Mouse (Mus musculus) embryonic facial prominence, embryonic 13.5 days (tissue): ENCODE measurements around the gene Marc2. TPM values are rescaled to one million over a fixed set of nuclear protein-coding genes. Genes with fewer than 3 reads are reported as not detected.
A peak's percentile ranks its signal among the peaks of the same experiment; 100 is the strongest.

ENCODE experiments used
- ATAC-seq: fragments of 200-750 bp; cut with Nextera tagmentation; 2 replicates; pipeline ENCODE4 v1.8.0; 2017; ENCODE audit warnings: low read depth; ENCODE audit not compliant: insufficient number of reproducible peaks, insufficient read depth, low FRiP score, low TSS enrichment
- H3K27ac ChIP-seq: fragments of 300-500 bp; sonication (generic); 2 replicates; pipeline ENCODE4 v1.5.1; 2015; ENCODE audit warnings: moderate library complexity, mild to moderate bottlenecking, inconsistent platforms
- H3K27me3 ChIP-seq: fragments of 300-500 bp; sonication (generic); 2 replicates; pipeline ENCODE4 v1.6.1; 2015; ENCODE audit warnings: mild to moderate bottlenecking, inconsistent platforms
- H3K36me3 ChIP-seq: fragments of 300-500 bp; sonication (generic); 2 replicates; pipeline ENCODE4 v1.6.1; 2015; ENCODE audit warnings: mild to moderate bottlenecking, inconsistent platforms
- H3K4me1 ChIP-seq: fragments of 300-500 bp; sonication (generic); 2 replicates; pipeline ENCODE4 v1.6.1; 2015; ENCODE audit warnings: inconsistent platforms
- H3K4me2 ChIP-seq: fragments of 300-500 bp; sonication (generic); 2 replicates; pipeline ENCODE4 v1.6.1; 2015; ENCODE audit warnings: moderate library complexity, mild to moderate bottlenecking, inconsistent platforms
- H3K4me3 ChIP-seq: fragments of 300-500 bp; sonication (generic); 2 replicates; pipeline ENCODE4 v1.5.1; 2015; ENCODE audit warnings: mild to moderate bottlenecking, inconsistent platforms
- H3K9ac ChIP-seq: fragments of 300-500 bp; sonication (generic); 2 replicates; pipeline ENCODE4 v1.6.1; 2015; ENCODE audit warnings: mild to moderate bottlenecking, inconsistent platforms
- H3K9me3 ChIP-seq: fragments of 300-500 bp; sonication (generic); 2 replicates; pipeline ENCODE4 v1.6.1; 2016; ENCODE audit warnings: inconsistent platforms
- WGBS: fragments of 180-500 bp; shearing (Covaris S2); methylation state at CpG from one replicate; pipeline ENCODE4 v1.1.7; 2015; ENCODE audit warnings: mixed read lengths; 5-methylcytosine and 5-hydroxymethylcytosine counted together
- polyA plus RNA-seq: library from polyadenylated mRNA; unstranded; fragments of >200 nt; fragmentation: Nextera tagmentation; extraction: Ambion mirVana; gene quantifications from 2 replicates; pipeline ENCODE4 v1.2.1, GENCODE M21; 2015

The Marc2 gene
- polyA plus RNA-seq, 1 experiment from 2014 or later: 164 TPM

DNA sequence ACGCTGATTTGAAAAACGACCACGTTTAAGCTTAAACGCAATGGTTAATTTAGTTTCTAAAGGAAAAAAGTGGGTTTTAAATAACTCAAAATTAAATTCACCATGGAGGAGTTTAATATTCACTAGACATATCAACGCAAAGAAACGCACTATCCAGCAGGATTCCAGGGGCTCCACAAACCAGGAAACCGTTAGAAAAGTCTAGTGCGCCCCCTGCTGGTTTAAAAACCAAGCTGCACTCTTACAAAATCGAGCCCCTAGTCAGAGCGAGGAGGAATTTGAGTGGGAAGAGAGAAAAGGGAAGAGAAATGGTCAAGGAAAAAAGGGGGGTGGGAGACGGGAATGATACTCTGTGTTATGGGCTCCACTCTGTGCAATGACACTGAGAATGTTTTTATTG lies 21.2 kb downstream of the Marc2 start:
- 23% methylated on average over 11 of the region's 11 CpGs for WGBS
- no peak for ATAC-seq
- Histone ChIP-seq H3K9ac (no peak overlapping the region), H3K4me2 (peak overlapping the region; percentile 16; the same call in 1 of the 2 replicates), H3K27me3 (no peaks in the 10 kb centered on the region), H3K4me3 (no peak overlapping the region), H3K36me3 (peaks cover 27% of the 10 kb centered on the region), H3K27ac (no peak overlapping the region), H3K4me1 (peaks cover 20% of the 10 kb centered on the region), H3K9me3 (no peaks in the 10 kb centered on the region)

DNA sequence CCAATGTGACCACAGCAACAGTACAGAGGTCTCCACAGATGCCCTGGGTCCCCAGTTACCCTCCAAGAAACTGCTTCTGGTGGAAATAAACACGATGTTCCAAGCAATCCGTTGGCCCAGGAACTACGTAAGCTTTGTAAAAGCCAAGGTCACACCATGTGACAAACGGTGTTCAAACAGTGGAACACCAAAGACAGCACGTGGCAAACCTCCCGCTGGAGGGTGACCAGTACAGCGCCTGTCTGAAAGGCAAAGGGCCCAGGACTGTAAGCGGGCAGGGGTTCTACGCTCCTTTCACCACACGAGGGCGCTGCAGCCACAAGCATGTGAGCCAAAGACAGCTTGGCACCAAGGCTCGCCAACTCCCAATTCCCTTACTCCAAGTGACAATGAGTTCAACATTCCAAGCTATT lies 21.8 kb downstream of the Marc2 start:
- Histone ChIP-seq H3K9ac (0 out of 2 replicates have a peak overlapping the region, but pooled peaks have one; percentile 16), H3K4me2 (peak overlapping the region; percentile 16; the same call in 1 of the 2 replicates), H3K4me1 (peaks cover 20% of the 10 kb centered on the region), H3K27ac (no peak overlapping the region), H3K27me3 (no peaks in the 10 kb centered on the region), H3K4me3 (no peak overlapping the region), H3K36me3 (peaks cover 25% of the 10 kb centered on the region), H3K9me3 (no peaks in the 10 kb centered on the region)
- ATAC-seq: peak; percentile 57; the same call in 1 of the 2 replicates
- WGBS: 5% methylated on average over 12 of the region's 12 CpGs

DNA sequence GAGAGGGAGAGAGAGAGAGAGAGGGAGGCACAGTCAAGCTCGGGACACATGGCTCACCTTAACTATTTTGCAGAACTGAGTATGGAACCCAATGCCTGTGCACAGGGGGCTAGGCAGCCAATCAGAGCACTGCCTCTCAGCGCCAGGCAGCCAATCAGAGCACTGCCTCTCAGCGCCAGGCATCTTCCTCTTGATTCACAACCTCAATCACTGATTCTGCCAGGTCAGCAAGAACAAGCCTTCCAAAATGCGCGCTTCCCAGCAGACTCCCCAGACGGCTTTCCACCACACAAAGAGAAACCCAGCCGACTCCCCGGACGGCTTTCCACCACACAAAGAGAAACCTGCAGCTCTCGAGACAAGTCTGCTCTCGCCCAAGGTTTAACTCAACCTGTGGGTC lies 23.6 kb downstream of the Marc2 start:
- 0 out of 2 replicates have a peak overlapping the region, but pooled peaks have one; percentile 44 for H3K9ac ChIP-seq
- H3K9me3 ChIP-seq: no peaks in the 10 kb centered on the region
- no peak overlapping the region for H3K4me3 ChIP-seq
- H3K27ac ChIP-seq: 0 out of 2 replicates have a peak overlapping the region, but pooled peaks have one; percentile 7
- peak; percentile 56; the same call in 1 of the 2 replicates for ATAC-seq
- WGBS: 8% methylated on average over 11 of the region's 11 CpGs
- H3K4me1 ChIP-seq: peaks cover 20% of the 10 kb centered on the region
- H3K4me2 ChIP-seq: peak overlapping the region; percentile 47
- peaks cover 32% of the 10 kb centered on the region for H3K36me3 ChIP-seq
- H3K27me3 ChIP-seq: no peaks in the 10 kb centered on the region

DNA sequence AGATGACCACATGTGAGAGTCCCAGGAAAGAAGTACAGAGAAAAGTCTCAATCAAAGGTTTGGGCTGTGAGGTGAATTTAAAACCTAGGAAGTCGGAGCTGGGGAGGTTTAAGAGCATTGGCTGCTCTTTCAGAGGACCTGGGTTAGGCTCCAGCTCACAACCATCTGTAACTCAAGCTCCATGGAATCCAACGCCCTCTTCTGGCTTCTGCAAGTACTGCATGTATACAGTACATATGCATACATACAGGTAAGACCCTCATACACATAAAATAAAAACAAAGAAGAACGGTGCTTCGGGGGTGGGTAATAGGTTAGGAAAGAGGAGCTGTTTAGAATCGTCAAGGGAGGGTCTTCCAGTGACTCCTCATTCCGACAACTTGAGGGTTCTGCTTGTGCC lies 28.5 kb downstream of the Marc2 start:
- ATAC-seq: no peak
- no peak overlapping the region for H3K4me3 ChIP-seq
- no peak overlapping the region for H3K9ac ChIP-seq
- H3K27me3 ChIP-seq: no peaks in the 10 kb centered on the region
- H3K27ac ChIP-seq: no peak overlapping the region
- no peaks in the 10 kb centered on the region for H3K9me3 ChIP-seq
- WGBS: 86% methylated on average over 6 of the region's 6 CpGs
- peaks cover 5% of the 10 kb centered on the region for H3K4me1 ChIP-seq
- H3K36me3 ChIP-seq: peaks cover 58% of the 10 kb centered on the region
- H3K4me2 ChIP-seq: no peak overlapping the region

DNA sequence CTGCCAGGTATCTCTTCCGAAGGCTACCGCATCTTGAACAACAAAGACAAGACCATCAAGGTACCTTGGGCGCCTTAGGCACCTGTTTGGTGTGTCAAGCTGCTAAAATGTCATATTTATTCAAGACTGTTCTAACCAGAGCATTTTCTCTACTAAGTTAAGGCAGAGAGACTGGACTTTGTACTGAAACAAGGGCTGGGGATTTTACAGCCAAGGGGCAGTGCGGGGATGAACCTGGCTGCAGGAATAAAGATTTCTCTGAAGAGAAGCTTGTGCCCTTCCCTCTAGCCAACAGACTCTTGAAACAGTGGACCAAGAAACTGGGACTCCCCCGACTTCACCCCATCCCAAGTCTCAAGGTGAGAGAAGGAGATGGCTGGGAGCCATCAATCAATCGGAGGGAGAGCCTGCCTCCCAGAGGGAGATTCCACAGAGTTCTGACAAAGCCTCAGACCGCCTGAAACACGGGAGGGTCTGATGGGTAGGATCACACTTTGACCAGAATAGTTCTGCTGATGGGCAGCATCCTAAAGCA lies 34.5 kb downstream of the Marc2 start:
- Histone ChIP-seq H3K4me3 (no peak overlapping the region), H3K4me2 (no peak overlapping the region), H3K27me3 (peaks cover 37% of the 10 kb centered on the region), H3K27ac (no peak overlapping the region), H3K4me1 (peaks cover 8% of the 10 kb centered on the region), H3K36me3 (peaks cover 23% of the 10 kb centered on the region), H3K9me3 (no peaks in the 10 kb centered on the region), H3K9ac (no peak overlapping the region)
- WGBS: 73% methylated on average over 8 of the region's 8 CpGs
- ATAC-seq: no peak

DNA sequence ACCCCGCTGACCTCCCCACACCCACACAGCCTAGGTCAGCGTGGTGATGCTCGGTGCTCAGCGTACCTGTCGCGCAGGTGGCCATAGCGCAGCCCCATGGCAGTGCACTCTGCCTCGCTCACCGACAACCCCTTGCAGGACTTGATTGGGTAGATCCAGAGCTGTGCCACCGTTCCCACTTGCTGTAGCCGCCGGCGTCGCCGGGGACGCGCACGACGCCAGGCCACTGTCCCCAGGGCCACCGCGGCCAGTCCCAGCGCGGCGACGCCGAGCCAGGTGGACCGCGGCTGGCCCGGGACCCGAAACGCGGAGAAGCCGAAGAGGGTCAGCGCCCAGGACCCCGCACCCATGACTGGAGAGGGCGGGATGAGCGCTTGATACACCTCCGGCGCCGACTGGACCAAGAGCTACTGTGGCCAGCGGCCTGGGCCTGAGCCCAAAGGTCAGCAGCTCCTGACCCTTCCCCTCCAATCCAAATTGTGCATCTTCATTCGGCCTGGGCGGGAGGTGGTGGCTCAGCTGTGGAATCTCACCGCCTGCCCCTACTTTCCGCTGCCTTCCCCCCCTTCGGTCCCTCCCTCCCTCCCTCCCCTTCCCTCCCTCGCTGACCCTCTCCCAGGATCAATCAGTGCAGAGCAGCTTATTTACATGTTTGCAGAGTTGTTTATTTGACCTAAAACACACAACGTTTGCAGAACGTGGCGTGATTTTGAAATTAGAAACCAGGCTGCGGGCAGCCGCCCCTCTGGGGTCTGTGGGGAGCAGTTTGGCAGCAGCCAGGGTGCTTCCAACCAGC lies 35.3 kb downstream of the Marc2 start, which contains the start of gene Marc1:
Gene Marc1, minus strand, starts transcription at position 534 of the 796 bp plus-strand sequence.
- Histone ChIP-seq H3K27me3 (peaks cover 37% of the 10 kb centered on the region), H3K9me3 (no peaks in the 10 kb centered on the region), H3K4me2 (peak within 1 kb of the TSS; percentile 76), H3K27ac (no peak within 1 kb of the TSS), H3K4me1 (peaks cover 8% of the 10 kb centered on the region), H3K4me3 (peak within 1 kb of the TSS; percentile 41), H3K9ac (peak within 1 kb of the TSS; percentile 60), H3K36me3 (peaks cover 17% of the 10 kb centered on the region)
- ATAC-seq: 0 out of 2 replicates have a peak, but pooled peaks have one; percentile 10
- 4% methylated on average over 52 of the region's 52 CpGs for WGBS

DNA sequence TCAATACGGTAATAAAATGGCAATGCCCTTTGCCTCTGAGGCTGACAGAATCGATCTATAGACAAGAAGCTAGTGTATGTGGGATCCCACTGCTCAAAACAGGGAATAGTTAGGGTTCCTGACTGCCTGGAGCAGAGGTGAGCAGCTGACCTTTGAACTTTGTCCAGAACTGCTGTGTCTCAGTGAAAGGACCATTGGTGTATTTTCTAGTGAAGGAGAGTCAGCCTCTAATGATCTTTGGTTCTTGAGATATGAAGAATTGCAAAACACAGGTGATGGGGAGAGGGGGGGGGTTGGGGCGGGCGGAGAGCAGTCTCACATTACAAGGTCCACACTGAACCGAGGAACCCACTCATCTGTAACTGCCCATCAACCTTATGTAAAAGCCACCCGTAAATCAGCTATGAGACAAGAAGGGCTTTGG lies 36.7 kb downstream of the Marc2 start:
- Histone ChIP-seq H3K4me3 (no peak overlapping the region), H3K4me2 (no peak overlapping the region), H3K4me1 (peaks cover 8% of the 10 kb centered on the region), H3K27me3 (peaks cover 37% of the 10 kb centered on the region), H3K9ac (no peak overlapping the region), H3K9me3 (no peaks in the 10 kb centered on the region), H3K27ac (no peak overlapping the region), H3K36me3 (peaks cover 12% of the 10 kb centered on the region)
- no peak for ATAC-seq
- 63% methylated on average over 6 of the region's 6 CpGs for WGBS

DNA sequence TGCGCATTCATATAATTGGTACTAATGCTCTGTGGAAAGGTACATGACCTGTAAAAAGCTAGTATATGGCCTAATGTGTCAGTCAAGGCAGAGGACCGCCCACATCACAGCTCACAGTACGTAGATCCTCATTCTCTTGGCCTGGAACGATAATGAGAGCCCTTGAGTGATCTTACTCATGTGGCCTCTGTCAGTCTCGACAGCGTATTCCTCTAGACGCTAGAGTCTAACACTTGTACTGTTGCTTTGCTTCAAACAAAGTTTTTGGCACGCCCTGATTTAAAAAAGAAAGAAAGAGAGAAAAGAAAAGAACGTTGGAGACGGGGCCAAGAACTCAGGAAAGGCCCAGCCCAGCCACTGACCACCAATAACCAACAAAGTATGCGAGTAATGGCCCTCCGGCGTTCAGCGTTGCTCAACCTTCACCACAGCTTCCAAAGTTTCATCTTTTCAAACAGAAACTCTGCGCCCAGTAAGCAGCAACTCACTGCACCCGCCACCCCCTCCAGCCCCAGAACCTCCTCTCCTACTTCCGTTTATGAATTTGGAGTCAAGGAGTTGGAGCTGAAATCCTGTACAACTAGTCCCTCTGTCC lies 37.7 kb downstream of the Marc2 start:
- H3K9ac ChIP-seq: no peak overlapping the region
- 87% methylated on average over 17 of the region's 17 CpGs for WGBS
- H3K4me1 ChIP-seq: peaks cover 8% of the 10 kb centered on the region
- ATAC-seq: no peak
- H3K9me3 ChIP-seq: no peaks in the 10 kb centered on the region
- H3K27ac ChIP-seq: no peak overlapping the region
- no peak overlapping the region for H3K4me2 ChIP-seq
- H3K4me3 ChIP-seq: no peak overlapping the region
- peaks cover 12% of the 10 kb centered on the region; the same call in 1 of the 2 replicates for H3K36me3 ChIP-seq
- peaks cover 37% of the 10 kb centered on the region for H3K27me3 ChIP-seq

DNA sequence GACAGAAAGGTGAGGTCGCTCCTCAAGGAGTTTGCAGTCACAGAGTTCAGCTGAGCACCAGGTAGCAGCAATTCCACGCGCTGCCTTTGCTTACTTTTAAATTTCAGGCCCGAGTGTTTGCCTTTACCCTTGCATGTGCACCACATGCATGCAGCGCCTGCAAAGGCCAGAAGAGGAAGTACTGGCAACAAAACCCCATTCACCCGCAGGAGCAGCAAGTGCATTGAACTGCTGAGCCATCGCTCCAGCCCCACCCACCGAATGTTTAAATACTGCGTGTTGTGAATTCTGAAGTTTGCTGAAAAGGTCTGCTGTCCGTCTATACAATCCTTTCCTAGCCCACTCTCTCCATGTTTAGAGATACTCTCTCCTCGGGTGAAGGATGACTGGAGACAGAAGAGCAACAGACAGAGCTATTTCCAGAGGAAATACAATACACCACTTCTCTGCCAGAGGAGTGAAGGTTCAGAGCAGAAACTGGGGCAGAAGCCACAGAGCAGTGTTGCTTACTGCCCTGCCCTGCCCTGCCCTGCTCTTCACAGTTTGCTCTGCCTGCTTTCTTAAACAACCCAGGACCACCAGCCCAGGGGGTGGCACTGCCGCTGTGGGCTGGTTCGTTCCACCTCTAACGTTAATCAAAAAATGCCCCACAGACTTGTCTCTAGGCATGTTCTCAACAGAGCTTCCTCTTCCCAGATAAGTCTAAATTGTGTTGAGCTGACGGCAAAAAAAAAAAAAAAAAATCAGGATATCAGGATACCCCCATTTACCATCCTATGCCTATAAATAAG lies 38.4 kb downstream of the Marc2 start:
- H3K36me3 ChIP-seq: peaks cover 6% of the 10 kb centered on the region; the same call in 1 of the 2 replicates
- H3K9ac ChIP-seq: no peak overlapping the region
- no peak for ATAC-seq
- H3K4me2 ChIP-seq: no peak overlapping the region
- no peak overlapping the region for H3K27ac ChIP-seq
- no peaks in the 10 kb centered on the region for H3K9me3 ChIP-seq
- peaks cover 37% of the 10 kb centered on the region for H3K27me3 ChIP-seq
- H3K4me3 ChIP-seq: no peak overlapping the region
- H3K4me1 ChIP-seq: peaks cover 8% of the 10 kb centered on the region
- 71% methylated on average over 15 of the region's 15 CpGs for WGBS

DNA sequence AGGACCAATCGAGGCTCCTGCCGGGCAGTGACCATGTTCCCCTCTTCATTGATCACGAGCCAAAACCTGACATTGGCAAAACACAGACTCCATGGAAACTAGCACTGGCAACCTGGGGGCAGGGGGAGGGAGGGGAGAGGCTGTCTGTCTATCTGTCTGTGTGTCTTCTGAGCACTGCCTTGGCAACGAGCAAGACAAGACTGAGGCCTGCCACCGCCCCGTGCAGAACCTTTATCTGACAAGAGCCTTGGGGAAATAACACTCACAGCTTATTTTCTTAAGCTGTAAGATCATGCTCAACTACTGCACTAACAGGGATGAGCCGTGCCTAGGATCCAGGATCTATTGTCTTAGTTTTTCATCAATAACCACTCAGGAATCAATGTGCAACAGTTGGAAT lies 39.1 kb downstream of the Marc2 start:
- WGBS: 81% methylated on average over 7 of the region's 7 CpGs
- ATAC-seq: no peak

DNA sequence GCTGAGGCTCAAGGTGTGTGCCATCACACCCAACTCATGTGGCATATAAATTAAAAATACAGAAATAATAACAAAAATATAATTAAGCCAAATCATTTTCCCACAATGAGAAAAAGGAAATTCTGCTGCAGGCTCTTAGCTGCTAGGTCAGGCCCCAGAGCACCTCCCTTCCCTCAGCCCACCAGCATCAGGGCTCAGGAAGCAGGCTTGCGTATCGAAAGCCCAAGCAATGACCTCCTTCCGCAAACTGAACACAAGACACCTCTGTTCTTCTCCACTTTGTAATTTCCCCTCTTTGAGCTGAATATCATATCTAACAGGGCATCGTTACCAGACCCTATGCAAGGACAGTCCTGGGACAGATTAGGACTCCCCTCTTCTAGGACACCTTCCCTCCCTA lies 40.5 kb downstream of the Marc2 start:
- Histone ChIP-seq H3K9me3 (no peaks in the 10 kb centered on the region), H3K4me2 (no peak overlapping the region), H3K4me3 (no peak overlapping the region), H3K27ac (no peak overlapping the region), H3K27me3 (peaks cover 18% of the 10 kb centered on the region), H3K36me3 (no peaks in the 10 kb centered on the region), H3K4me1 (peaks cover 4% of the 10 kb centered on the region), H3K9ac (no peak overlapping the region)
- no peak for ATAC-seq
- WGBS: 88% methylated on average over 4 of the region's 4 CpGs

More for the DNA sequence above, 39.1 kb downstream of the Marc2 start:
- Histone ChIP-seq H3K9ac (no peak overlapping the region), H3K36me3 (no peaks in the 10 kb centered on the region; the same call in 1 of the 2 replicates), H3K4me2 (no peak overlapping the region), H3K27ac (no peak overlapping the region), H3K4me3 (no peak overlapping the region), H3K4me1 (peaks cover 8% of the 10 kb centered on the region), H3K27me3 (peaks cover 32% of the 10 kb centered on the region), H3K9me3 (no peaks in the 10 kb centered on the region)
